Mouse (Mus musculus) CH12.LX (cell line): ENCODE data around the gene Hip1.

ENCODE experiments used
- BHLHE40 ChIP-seq: IDR thresholded peaks from 2 replicates; pipeline ENCODE4 v1.6.1; 2011; ENCODE audit warnings: mild to moderate bottlenecking, low read depth, low read length, improper control_type of control experiment
- CHD2 ChIP-seq: IDR thresholded peaks from 2 replicates; pipeline ENCODE4 v1.6.1; 2011; ENCODE audit warnings: low read length, improper control_type of control experiment
- CTCF ChIP-seq, 2 experiments: IDR thresholded peaks in 1 of 2; conservative IDR thresholded peaks in 1 of 2; 2 replicates each; pipeline ENCODE4 v1.5.1; 2011 to 2012; ENCODE audit warnings: low read depth in 2 of 2, low read length in 2 of 2, improper control_type of control experiment in 1 of 2, inconsistent platforms in 1 of 2, mild to moderate bottlenecking in 1 of 2, moderate library complexity in 1 of 2
- EP300 ChIP-seq: IDR thresholded peaks from 2 replicates; pipeline ENCODE4 v1.6.1; 2011; ENCODE audit warnings: low read length, improper control_type of control experiment
- ETS1 ChIP-seq: conservative IDR thresholded peaks from 2 replicates; pipeline ENCODE4 v1.6.1; 2012; ENCODE audit warnings: low read depth, mild to moderate bottlenecking, inconsistent platforms, low read length, improper control_type of control experiment, moderate library complexity
- GABPA ChIP-seq: IDR thresholded peaks from 2 replicates; pipeline ENCODE4 v1.6.1; 2012; ENCODE audit warnings: low read depth, low read length, improper control_type of control experiment, inconsistent platforms; ENCODE audit not compliant: insufficient replicate concordance
- KAT2A ChIP-seq: IDR thresholded peaks from 2 replicates; pipeline ENCODE4 v1.6.1; 2012; ENCODE audit warnings: low read length, improper control_type of control experiment, inconsistent platforms; ENCODE audit not compliant: insufficient replicate concordance
- MAFK ChIP-seq: IDR thresholded peaks from 2 replicates; pipeline ENCODE4 v1.6.1; 2011; ENCODE audit warnings: low read length, improper control_type of control experiment; ENCODE audit not compliant: insufficient replicate concordance
- POLR2A ChIP-seq: IDR thresholded peaks from 2 replicates; pipeline ENCODE4 v1.6.1; 2011; ENCODE audit warnings: low read depth, mild to moderate bottlenecking, improper control_type of control experiment, low read length
- USF1 ChIP-seq: IDR thresholded peaks from 2 replicates; pipeline ENCODE4 v1.6.1; 2014; ENCODE audit warnings: low read depth, mild to moderate bottlenecking, inconsistent platforms, low read length, improper control_type of control experiment
- ZC3H11A ChIP-seq: IDR thresholded peaks from 2 replicates; pipeline ENCODE4 v1.6.1; 2012; ENCODE audit warnings: low read depth, mild to moderate bottlenecking, inconsistent platforms, low read length, improper control_type of control experiment

GRCm38 (mm10) chr5:135488881-135489694 is 55.8 kb downstream of the Hip1 start:
- TF ChIP-seq ZC3H11A (no peak), USF1 (no peak), BHLHE40 (0 out of 2 replicates have a peak, but pooled peaks have one; percentile 1), CTCF (conservative IDR thresholded peaks at IDR 0.05 in 1 of 2, IDR thresholded peaks at IDR 0.05 in 1 of 2; ENCODE audit: low read depth in 2 of 2, low read length in 2 of 2) (peak in 1 of 2 experiments; percentile 50; a peak in 2 of 4 replicates), POLR2A (no peak; the same call in 1 of the 2 replicates), ETS1 (no peak), EP300 (no peak), GABPA (no peak), MAFK (no peak), CHD2 (peak; percentile 72), KAT2A (no peak)
